Mouse (Mus musculus): Measurements from ENCODE around the gene Glb1l2.

- TF ChIP-seq CTCF (IDR thresholded peaks at IDR 0.05; ENCODE audit: low read depth, low read length): no peak
- TF ChIP-seq POLR2A (IDR thresholded peaks at IDR 0.05; ENCODE audit: borderline replicate concordance, low read depth, low read length): no peak
Measured at GRCm38 (mm10) chr9:26778421-26778820, 27.8 kb downstream of the Glb1l2 start.

Measured in bone marrow macrophage, adult 2 months (primary cell).